Mouse (Mus musculus): ENCODE results near the gene Vmn1r220.
"Not testable (repeated sequence)": the region's sequence is repeated elsewhere in the genome, so short reads cannot be mapped to it uniquely, and the experiment has no call there.

Gene Vmn1r220

GRCm38 (mm10) chr13:23187875-23188274 lies at the start of gene Vmn1r220:
Vmn1r220 (minus strand) TSS chr13:23187975.
- no peak for DNase-seq

GRCm38 (mm10) chr13:23235847-23236246 lies 48.1 kb upstream of the Vmn1r220 start, which contains the start of gene Vmn1r222:
Vmn1r222 (minus strand) TSS chr13:23235947.
- not testable (repeated sequence) for DNase-seq

GRCm38 (mm10) chr13:23213827-23214226 lies 26.1 kb upstream of the Vmn1r220 start, which contains the start of gene Vmn1r221:
Vmn1r221 (plus strand) TSS chr13:23214127.
- DNase-seq, result not testable (repeated sequence)

- not testable (repeated sequence) for DNase-seq
Measured at GRCm38 (mm10) chr13:23203885-23204284, 16.1 kb upstream of the Vmn1r220 start.

GRCm38 (mm10) chr13:23166471-23166870 lies 21.3 kb downstream of the Vmn1r220 start:
- peak; percentile 54 for DNase-seq

- DNase-seq, result peak; percentile 57
Measured at GRCm38 (mm10) chr13:23159012-23159411, 28.8 kb downstream of the Vmn1r220 start, which contains the start of gene Vmn1r219. Vmn1r219 (plus strand) TSS chr13:23159312.

GRCm38 (mm10) chr13:23157848-23158247 lies 29.9 kb downstream of the Vmn1r220 start:
- peak; percentile 55 for DNase-seq

- no peak for DNase-seq
Measured at GRCm38 (mm10) chr13:23138880-23139279, 48.9 kb downstream of the Vmn1r220 start.

GRCm38 (mm10) chr13:23133501-23133900 lies 54.3 kb downstream of the Vmn1r220 start:
- DNase-seq, result no peak

- DNase-seq, result no peak
Measured at GRCm38 (mm10) chr13:23133099-23133498, 54.7 kb downstream of the Vmn1r220 start, which contains the start of gene Vmn1r218. Vmn1r218 (plus strand) TSS chr13:23133155.
